Mouse (Mus musculus): ENCODE measurements at regions not wholly inside any gene's neighbourhood (a gene's known extent, or its start where the extent isn't known, plus 50 kb on each side); places are given as distances from the start of the nearest gene placed in this dataset.

DNA sequence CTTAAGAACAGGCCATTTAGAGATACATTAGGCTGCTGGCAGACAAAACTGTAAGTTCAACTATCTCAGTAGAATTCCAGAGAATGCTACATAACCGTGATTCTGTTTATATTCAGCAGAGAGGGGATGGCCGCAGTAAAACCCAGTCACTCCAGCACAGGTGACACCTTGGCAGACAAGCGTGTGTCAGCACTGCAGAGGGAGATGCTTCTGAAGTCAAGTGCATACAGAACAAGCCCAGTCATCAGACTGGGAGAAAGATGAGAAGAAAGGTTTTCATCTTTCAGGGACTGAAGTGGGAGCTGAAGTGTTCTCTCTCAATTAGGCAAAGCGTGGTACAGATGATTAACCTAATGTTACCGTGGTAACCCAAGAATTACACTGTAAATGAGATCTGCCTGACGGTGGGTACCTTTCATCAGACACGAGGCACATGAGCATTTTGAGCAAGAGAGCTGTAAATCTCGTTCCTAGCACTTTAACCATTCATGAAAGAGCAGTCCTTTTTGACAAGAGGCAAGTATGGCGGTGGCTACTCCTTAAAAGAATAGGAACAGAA, 130.3 kb downstream of the Barhl2 start:
- Histone ChIP-seq H3K27me3 (replicated peaks; ENCODE audit: control insufficient read depth, insufficient read depth, low read length) (no peaks in the 10 kb centered on the region), H3K4me3 (ENCODE audit: low read depth, low read length) (no peak overlapping the region), H3K27ac (ENCODE audit: low read depth, low read length) (no peak overlapping the region), H3K36me3 (ENCODE audit: control insufficient read depth, insufficient read depth) (no peaks in the 10 kb centered on the region), H3K4me1 (replicated peaks; ENCODE audit: control insufficient read depth, insufficient read depth, low read length) (no peaks in the 10 kb centered on the region), H3K9ac (ENCODE audit: low read depth, low read length) (no peak overlapping the region), H3K4me2 (replicated peaks; ENCODE audit: low read depth) (no peak overlapping the region), H3K9me3 (ENCODE audit: control insufficient read depth) (no peaks in the 10 kb centered on the region)
- 63% methylated on average over 9 of the region's 9 CpGs for WGBS
- ATAC-seq: no peak
- TF ChIP-seq CTCF (IDR thresholded peaks at IDR 0.05; ENCODE audit: low read depth): no peak

DNA sequence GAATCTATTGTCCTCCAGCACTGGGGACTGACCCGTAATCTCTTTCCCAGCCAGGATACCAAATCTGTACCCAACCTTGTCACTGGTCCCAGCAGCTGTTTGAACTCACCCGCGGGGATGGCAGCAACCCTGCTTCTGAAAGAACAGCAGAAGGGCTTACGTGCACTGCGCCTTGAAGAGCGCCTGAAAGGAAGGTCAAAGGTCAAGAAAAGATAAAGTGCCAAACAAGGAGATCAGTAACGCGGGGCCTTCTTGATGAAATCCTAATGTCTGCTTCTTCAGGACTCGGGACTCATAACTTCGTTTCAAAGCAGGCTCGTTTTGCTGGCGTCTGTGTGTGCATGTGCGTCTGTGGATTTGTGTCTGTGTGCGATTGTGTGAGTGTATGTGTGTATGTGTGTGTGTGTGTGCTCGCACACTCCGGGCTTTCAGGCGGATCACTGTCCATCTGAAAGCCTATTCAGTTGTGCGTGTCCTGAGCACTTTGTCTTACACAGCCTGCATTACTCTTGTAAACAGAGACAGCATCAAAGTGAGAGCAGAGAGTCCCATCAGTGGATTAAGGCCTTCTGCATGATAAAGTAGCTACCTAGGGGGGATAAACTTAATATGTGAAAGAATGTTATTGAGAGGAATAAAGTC, 135.3 kb downstream of the Barhl2 start:
- no peak for ATAC-seq
- H3K9me3 ChIP-seq (ENCODE audit: control insufficient read depth): no peaks in the 10 kb centered on the region
- no peak for TF ChIP-seq CTCF (IDR thresholded peaks at IDR 0.05; ENCODE audit: low read depth)
- H3K4me2 ChIP-seq (replicated peaks; ENCODE audit: low read depth): no peak overlapping the region
- WGBS: 39% methylated on average over 18 of the region's 18 CpGs
- no peaks in the 10 kb centered on the region for H3K36me3 ChIP-seq (ENCODE audit: control insufficient read depth, insufficient read depth)
- H3K4me1 ChIP-seq (replicated peaks; ENCODE audit: control insufficient read depth, insufficient read depth, low read length): no peaks in the 10 kb centered on the region
- H3K4me3 ChIP-seq (ENCODE audit: low read depth, low read length): no peak overlapping the region
- no peak overlapping the region for H3K9ac ChIP-seq (ENCODE audit: low read depth, low read length)
- H3K27ac ChIP-seq (ENCODE audit: low read depth, low read length): no peak overlapping the region
- H3K27me3 ChIP-seq (replicated peaks; ENCODE audit: control insufficient read depth, insufficient read depth, low read length): no peaks in the 10 kb centered on the region

DNA sequence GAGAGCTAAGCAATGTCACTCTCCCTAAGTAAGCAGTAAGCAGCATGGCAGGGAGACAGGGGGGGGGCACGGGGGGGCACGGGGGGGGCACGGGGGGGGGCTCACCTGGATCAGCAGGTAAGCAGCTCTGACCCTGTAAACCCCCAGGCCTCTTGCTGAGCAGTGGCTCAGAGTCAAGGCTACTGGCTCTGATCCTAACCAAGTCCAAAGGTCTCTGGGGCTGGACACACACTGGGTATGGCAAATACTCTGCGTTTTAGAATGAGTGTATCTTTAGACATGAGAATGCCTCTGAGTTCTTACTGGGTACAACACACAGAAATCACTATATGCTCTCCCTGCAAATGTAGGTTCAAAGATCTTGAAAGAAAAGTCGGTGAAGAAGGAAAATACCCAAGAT, 136.5 kb downstream of the Barhl2 start:
- WGBS: 31% methylated on average over 4 of the region's 5 CpGs
- TF ChIP-seq CTCF (IDR thresholded peaks at IDR 0.05; ENCODE audit: low read depth): no peak
- no peak for ATAC-seq

DNA sequence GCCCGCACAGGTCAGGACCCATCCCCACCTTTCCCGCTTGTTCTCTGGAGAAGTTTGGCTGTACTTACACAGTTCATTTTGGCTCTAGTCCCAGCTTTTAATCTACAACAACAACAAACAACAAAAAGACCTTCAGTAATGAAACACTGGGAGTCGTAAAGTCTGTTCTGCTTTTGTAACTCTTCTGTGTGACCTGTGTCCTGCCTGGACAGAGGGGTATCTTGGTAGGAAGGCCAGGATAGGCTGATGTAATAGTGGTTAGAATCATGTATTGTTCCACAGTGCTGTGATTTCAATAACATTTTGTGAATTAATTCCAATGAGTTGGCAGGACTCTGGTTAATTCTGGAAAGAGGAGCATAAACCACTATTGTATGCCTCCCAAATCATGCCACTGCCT, 136.9 kb downstream of the Barhl2 start:
- Histone ChIP-seq H3K9ac (ENCODE audit: low read depth, low read length) (no peak overlapping the region), H3K4me1 (replicated peaks; ENCODE audit: control insufficient read depth, insufficient read depth, low read length) (no peaks in the 10 kb centered on the region), H3K36me3 (ENCODE audit: control insufficient read depth, insufficient read depth) (no peaks in the 10 kb centered on the region), H3K27ac (ENCODE audit: low read depth, low read length) (no peak overlapping the region), H3K9me3 (ENCODE audit: control insufficient read depth) (no peaks in the 10 kb centered on the region), H3K4me3 (ENCODE audit: low read depth, low read length) (no peak overlapping the region), H3K27me3 (replicated peaks; ENCODE audit: control insufficient read depth, insufficient read depth, low read length) (no peaks in the 10 kb centered on the region), H3K4me2 (replicated peaks; ENCODE audit: low read depth) (no peak overlapping the region)
- WGBS: 74% methylated on average over 3 of the region's 3 CpGs
- no peak for TF ChIP-seq CTCF (IDR thresholded peaks at IDR 0.05; ENCODE audit: low read depth)
- no peak for ATAC-seq

More for the DNA sequence above, 136.5 kb downstream of the Barhl2 start:
- no peaks in the 10 kb centered on the region for H3K4me1 ChIP-seq (replicated peaks; ENCODE audit: control insufficient read depth, insufficient read depth, low read length)
- H3K9me3 ChIP-seq (ENCODE audit: control insufficient read depth): no peaks in the 10 kb centered on the region
- no peak overlapping the region for H3K4me3 ChIP-seq (ENCODE audit: low read depth, low read length)
- H3K4me2 ChIP-seq (replicated peaks; ENCODE audit: low read depth): no peak overlapping the region
- no peaks in the 10 kb centered on the region for H3K27me3 ChIP-seq (replicated peaks; ENCODE audit: control insufficient read depth, insufficient read depth, low read length)
- no peak overlapping the region for H3K27ac ChIP-seq (ENCODE audit: low read depth, low read length)
- no peak overlapping the region for H3K9ac ChIP-seq (ENCODE audit: low read depth, low read length)
- H3K36me3 ChIP-seq (ENCODE audit: control insufficient read depth, insufficient read depth): no peaks in the 10 kb centered on the region

DNA sequence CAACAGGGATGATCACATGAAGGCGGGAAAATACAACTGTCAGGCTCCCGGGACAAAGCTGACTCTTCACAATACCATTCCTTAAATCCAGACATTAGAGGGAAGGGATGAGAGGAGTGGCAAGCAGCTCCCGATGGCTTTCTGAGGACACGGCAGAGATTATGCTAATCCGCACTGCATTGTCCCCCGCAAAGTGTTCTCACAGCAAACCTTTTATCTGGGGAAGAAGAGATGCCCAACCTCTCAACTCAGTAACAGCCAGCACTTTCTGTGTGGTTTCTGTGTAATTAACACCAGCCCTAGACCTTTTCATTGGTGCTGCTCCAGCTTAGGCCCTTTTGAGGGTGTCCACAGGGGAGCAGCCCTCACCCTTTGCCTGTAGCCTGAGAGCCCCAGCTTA, 137.9 kb downstream of the Barhl2 start:
- no peak for ATAC-seq
- H3K4me1 ChIP-seq (replicated peaks; ENCODE audit: control insufficient read depth, insufficient read depth, low read length): no peaks in the 10 kb centered on the region
- WGBS: 58% methylated on average over 6 of the region's 6 CpGs
- H3K9ac ChIP-seq (ENCODE audit: low read depth, low read length): no peak overlapping the region
- H3K36me3 ChIP-seq (ENCODE audit: control insufficient read depth, insufficient read depth): no peaks in the 10 kb centered on the region
- TF ChIP-seq CTCF (IDR thresholded peaks at IDR 0.05; ENCODE audit: low read depth): no peak
- H3K4me3 ChIP-seq (ENCODE audit: low read depth, low read length): no peak overlapping the region
- no peaks in the 10 kb centered on the region for H3K9me3 ChIP-seq (ENCODE audit: control insufficient read depth)
- H3K27ac ChIP-seq (ENCODE audit: low read depth, low read length): no peak overlapping the region
- no peaks in the 10 kb centered on the region for H3K27me3 ChIP-seq (replicated peaks; ENCODE audit: control insufficient read depth, insufficient read depth, low read length)
- no peak overlapping the region for H3K4me2 ChIP-seq (replicated peaks; ENCODE audit: low read depth)

DNA sequence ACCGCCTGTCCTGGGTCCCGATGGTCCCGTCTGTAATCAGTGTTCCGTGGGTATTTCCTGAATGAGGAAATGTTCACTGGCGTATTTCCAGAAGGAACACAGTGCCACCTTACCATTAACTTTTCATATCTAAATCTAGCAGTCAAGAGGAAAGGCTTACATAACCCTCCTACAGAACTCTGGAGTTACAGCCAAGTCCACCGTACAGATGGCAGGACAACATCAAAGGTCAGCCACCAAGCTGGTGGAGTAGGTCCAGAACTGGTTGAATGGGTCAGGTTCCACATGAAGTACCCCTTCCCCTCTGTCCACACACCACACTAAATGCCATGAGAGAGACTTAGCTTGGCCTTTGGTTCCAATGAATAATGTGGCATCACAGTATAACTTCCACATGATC, 139.7 kb downstream of the Barhl2 start:
- TF ChIP-seq CTCF (IDR thresholded peaks at IDR 0.05; ENCODE audit: low read depth): no peak

More for the DNA sequence above, 139.7 kb downstream of the Barhl2 start:
- H3K27me3 ChIP-seq (replicated peaks; ENCODE audit: control insufficient read depth, insufficient read depth, low read length): no peaks in the 10 kb centered on the region
- H3K4me1 ChIP-seq (replicated peaks; ENCODE audit: control insufficient read depth, insufficient read depth, low read length): no peaks in the 10 kb centered on the region
- H3K9me3 ChIP-seq (ENCODE audit: control insufficient read depth): no peaks in the 10 kb centered on the region
- no peak overlapping the region for H3K9ac ChIP-seq (ENCODE audit: low read depth, low read length)
- H3K27ac ChIP-seq (ENCODE audit: low read depth, low read length): no peak overlapping the region
- no peaks in the 10 kb centered on the region for H3K36me3 ChIP-seq (ENCODE audit: control insufficient read depth, insufficient read depth)
- no peak for ATAC-seq
- no peak overlapping the region for H3K4me2 ChIP-seq (replicated peaks; ENCODE audit: low read depth)
- 84% methylated on average over 6 of the region's 6 CpGs for WGBS
- no peak overlapping the region for H3K4me3 ChIP-seq (ENCODE audit: low read depth, low read length)

Measured in intestine, postnatal 0 days (tissue).